23 mouse cellular contexts compared by ENCODE assay signal in genomic region chr3:88255950-88256349, GRCm38 (mm10). TPM values are rescaled to one million over a fixed set of nuclear protein-coding genes. Genes with fewer than 3 reads are reported as not detected.
DNase-seq lines count a peak whose midpoint lies in the region; ATAC-seq and TF ChIP-seq lines count a peak whose summit lies in the region.
"Had no signal": no experiment of that assay in that cellular context is flagged by ENCODE, and none has a peak within 500 bp of the region (broad histone marks: within the 10 kb centered on the region; RNA-seq: fewer than 3 reads in every experiment).

No protein-coding gene starts in this region.

- no peaks in the 10 kb centered on the region for H3K9me3 ChIP-seq in forebrain, embryonic 14.5 days (replicated peaks; ENCODE audit: control insufficient read depth, low read length)
- H3K9me3 ChIP-seq in forebrain, embryonic 13.5 days (replicated peaks) = no peaks in the 10 kb centered on the region
- no peaks in the 10 kb centered on the region for H3K9me3 ChIP-seq in kidney, embryonic 16.5 days (ENCODE audit: low read length)
- H3K9me3 ChIP-seq: embryonic facial prominence, embryonic 12.5 days; heart, embryonic 13.5 days; limb, embryonic 15.5 days; midbrain, embryonic 15.5 days had no signal

- H3K36me3 ChIP-seq in forebrain, embryonic 14.5 days (ENCODE audit: control insufficient read depth, insufficient read depth, low read length) = no peaks in the 10 kb centered on the region
- no peaks in the 10 kb centered on the region for H3K36me3 ChIP-seq in forebrain, embryonic 13.5 days (ENCODE audit: poor library complexity, severe bottlenecking)
- no peaks in the 10 kb centered on the region for H3K36me3 ChIP-seq in kidney, embryonic 16.5 days (ENCODE audit: insufficient read depth, low read length)
- no peaks in the 10 kb centered on the region for H3K36me3 ChIP-seq in small intestine, adult 2 months (ENCODE audit: control insufficient read depth, insufficient read depth, low read length)
- H3K36me3 ChIP-seq: embryonic facial prominence, embryonic 12.5 days; heart, embryonic 13.5 days; limb, embryonic 15.5 days; midbrain, embryonic 15.5 days had no signal

- H3K4me3 ChIP-seq in forebrain, embryonic 14.5 days (ENCODE audit: low read depth, low read length) = no peak overlapping the region
- no peak overlapping the region for H3K4me3 ChIP-seq in forebrain, embryonic 13.5 days
- H3K4me3 ChIP-seq in kidney, embryonic 16.5 days (ENCODE audit: low read length) = no peak overlapping the region
- H3K4me3 ChIP-seq in small intestine, adult 2 months (ENCODE audit: low read depth, low read length) = no peak overlapping the region
- H3K4me3 ChIP-seq: embryonic facial prominence, embryonic 12.5 days; heart, embryonic 13.5 days; limb, embryonic 15.5 days; midbrain, embryonic 15.5 days had no signal

- 68% methylated on average over 6 of the region's 6 CpGs for WGBS in forebrain, embryonic 14.5 days
- 84% methylated on average over 6 of the region's 6 CpGs for WGBS in forebrain, embryonic 13.5 days
- whole genome bisulfite sequencing in kidney, embryonic 16.5 days = 34% methylated on average over 6 of the region's 6 CpGs
- 83% methylated on average over 6 of the region's 6 CpGs for WGBS in small intestine, adult 2 months

- peaks cover 4% of the 10 kb centered on the region for H3K27me3 ChIP-seq in forebrain, embryonic 14.5 days (replicated peaks; ENCODE audit: control insufficient read depth, insufficient read depth, low read length)
- peaks cover 33% of the 10 kb centered on the region for H3K27me3 ChIP-seq in forebrain, embryonic 13.5 days
- peaks cover 28% of the 10 kb centered on the region for H3K27me3 ChIP-seq in kidney, embryonic 16.5 days (ENCODE audit: insufficient read depth, low read length)
- H3K27me3 ChIP-seq in small intestine, adult 2 months (ENCODE audit: control insufficient read depth, insufficient read depth, low read length) = no peaks in the 10 kb centered on the region

- H3K4me2 ChIP-seq in forebrain, embryonic 14.5 days (ENCODE audit: low read length) = no peak overlapping the region
- H3K4me2 ChIP-seq in forebrain, embryonic 13.5 days = no peak overlapping the region
- no peak overlapping the region for H3K4me2 ChIP-seq in kidney, embryonic 16.5 days (replicated peaks; ENCODE audit: low read depth, low read length)
- H3K4me2 ChIP-seq: embryonic facial prominence, embryonic 12.5 days; heart, embryonic 13.5 days; limb, embryonic 15.5 days; midbrain, embryonic 15.5 days had no signal

- H3K9ac ChIP-seq in forebrain, embryonic 14.5 days (ENCODE audit: low read length) = no peak overlapping the region
- no peak overlapping the region for H3K9ac ChIP-seq in forebrain, embryonic 13.5 days
- no peak overlapping the region for H3K9ac ChIP-seq in kidney, embryonic 16.5 days (replicated peaks; ENCODE audit: low read length)
- H3K9ac ChIP-seq: embryonic facial prominence, embryonic 12.5 days; heart, embryonic 13.5 days; limb, embryonic 15.5 days; midbrain, embryonic 15.5 days had no signal

- H3K4me1 ChIP-seq in forebrain, embryonic 14.5 days (ENCODE audit: control insufficient read depth, insufficient read depth, low read length) = peaks cover 6% of the 10 kb centered on the region; the same call in 1 of the 2 replicates
- peaks cover 8% of the 10 kb centered on the region for H3K4me1 ChIP-seq in forebrain, embryonic 13.5 days
- peaks cover 22% of the 10 kb centered on the region for H3K4me1 ChIP-seq in kidney, embryonic 16.5 days (ENCODE audit: insufficient read depth, low read length)
- H3K4me1 ChIP-seq in small intestine, adult 2 months (ENCODE audit: control insufficient read depth, insufficient read depth, insufficient read length, low read length) = peaks cover 20% of the 10 kb centered on the region
- H3K4me1 ChIP-seq: embryonic facial prominence, embryonic 12.5 days had no signal

- ATAC-seq in forebrain, embryonic 14.5 days = no peak
- no peak for ATAC-seq in forebrain, embryonic 13.5 days
- peak; percentile 81 for ATAC-seq in kidney, embryonic 16.5 days (ENCODE audit: low FRiP score, low TSS enrichment)
- ATAC-seq: midbrain, embryonic 15.5 days had no signal

- no peak overlapping the region for H3K27ac ChIP-seq in forebrain, embryonic 14.5 days (ENCODE audit: low read depth, low read length)
- H3K27ac ChIP-seq in forebrain, embryonic 13.5 days = no peak overlapping the region
- H3K27ac ChIP-seq in kidney, embryonic 16.5 days (ENCODE audit: low read length) = peak overlapping the region; percentile 19; the same call in 1 of the 2 replicates
- H3K27ac ChIP-seq in small intestine, adult 2 months (ENCODE audit: insufficient read depth, low read depth, low read length) = 0 out of 2 replicates have a peak overlapping the region, but pooled peaks have one; percentile 47
- H3K27ac ChIP-seq: embryonic facial prominence, embryonic 12.5 days; heart, embryonic 13.5 days; limb, embryonic 15.5 days; midbrain, embryonic 15.5 days had no signal

- TF ChIP-seq POLR2A in brain, embryonic 14.5 days (IDR thresholded peaks at IDR 0.05; ENCODE audit: borderline replicate concordance, extremely low read depth, insufficient read depth, insufficient read length, poor library complexity, severe bottlenecking) = no peak
- no peak for TF ChIP-seq POLR2A in small intestine, adult 2 months (IDR thresholded peaks at IDR 0.05; ENCODE audit: low read depth, low read length)

- TF ChIP-seq CTCF in brain, embryonic 14.5 days (IDR thresholded peaks at IDR 0.05; ENCODE audit: borderline replicate concordance, extremely low read depth, insufficient read depth, insufficient read length) = no peak
- TF ChIP-seq CTCF in small intestine, adult 2 months (IDR thresholded peaks at IDR 0.05; ENCODE audit: extremely low read depth, insufficient read length, insufficient replicate concordance, low read depth, low read length) = no peak

- DNase-seq in forebrain, embryonic 14.5 days (ENCODE audit: low spot score) = peak; percentile 42
- DNase-seq in kidney, postnatal 25 days = no peak
- DNase-seq in brain, embryonic 14.5 days (ENCODE audit: low read depth) = peak; percentile 67
- no peak for DNase-seq in gastrocnemius, postnatal 25 days
- DNase-seq: adrenal gland, adult 2 months; cerebellum, adult 18-20 months; cerebellum, postnatal 36 days; layer of hippocampus, postnatal 36 days; spleen, adult 18-20 months; thymus, postnatal 25 days had no signal

RNA-seq across cellular contexts. Expression of gene Rhbg, which starts 1.4 kb away (rescaled TPM):
- 0.25 TPM in 1 of 2 replicates, not detected in the other for polyA plus RNA-seq in forebrain, embryonic 14.5 days (2014; fragmentation: Nextera tagmentation; extraction: Ambion mirVana)
- 0.18 and 0.26 TPM in 2 replicates for polyA plus RNA-seq in forebrain, embryonic 13.5 days (2015; fragmentation: Nextera tagmentation; extraction: Ambion mirVana)
- 11.5 and 13.5 TPM in 2 replicates for polyA plus RNA-seq in kidney, embryonic 16.5 days (2015; fragmentation: Nextera tagmentation; extraction: Ambion mirVana)
- 0.45 and 0.73 TPM in 2 replicates for polyA plus RNA-seq in brain, embryonic 14.5 days (2012; rRNA removed)
- polyA plus RNA-seq in small intestine, adult 2 months (2012; rRNA removed) = 11.2 and 40.3 TPM in 2 replicates
- total RNA-seq in gastrocnemius, postnatal 25 days (2021) = not detected
- total RNA-seq: hematopoietic stem cell, adult 5-6 weeks; layer of hippocampus, adult 18-20 months; layer of hippocampus, postnatal 36 days; left cerebral cortex, postnatal 25 days; megakaryocyte, adult 5-6 weeks; neutrophil, adult 5-6 weeks had no signal

RNA-seq across cellular contexts. Expression of gene Gm38392, which starts 31.1 kb away (rescaled TPM):
- polyA plus RNA-seq in forebrain, embryonic 14.5 days (2014; fragmentation: Nextera tagmentation; extraction: Ambion mirVana) = 0.18 and 0.22 TPM in 2 replicates
- 0.31 TPM in 1 of 2 replicates, not detected in the other for polyA plus RNA-seq in forebrain, embryonic 13.5 days (2015; fragmentation: Nextera tagmentation; extraction: Ambion mirVana)
- 0.15 and 2.2 TPM in 2 replicates for polyA plus RNA-seq in kidney, embryonic 16.5 days (2015; fragmentation: Nextera tagmentation; extraction: Ambion mirVana)
- polyA plus RNA-seq in brain, embryonic 14.5 days (2012; rRNA removed) = 0.11 TPM in 1 of 2 replicates, not detected in the other
- polyA plus RNA-seq in small intestine, adult 2 months (2012; rRNA removed) = not detected in 2 replicates
- under 1 TPM; 0.51 to 0.69 TPM for total RNA-seq in gastrocnemius, postnatal 25 days (2021)
- total RNA-seq: hematopoietic stem cell, adult 5-6 weeks; megakaryocyte, adult 5-6 weeks; neutrophil, adult 5-6 weeks had no signal
- polyA plus RNA-seq: adrenal gland, adult 2 months; embryonic facial prominence, embryonic 12.5 days; heart, embryonic 13.5 days; liver, embryonic 16.5 days; midbrain, embryonic 15.5 days had no signal

RNA-seq across cellular contexts. Expression of gene Tsacc, which starts 40.8 kb away (rescaled TPM):
- polyA plus RNA-seq in forebrain, embryonic 14.5 days (2014; fragmentation: Nextera tagmentation; extraction: Ambion mirVana) = 7.4 and 9.1 TPM in 2 replicates
- polyA plus RNA-seq in forebrain, embryonic 13.5 days (2015; fragmentation: Nextera tagmentation; extraction: Ambion mirVana) = 11.9 and 12.3 TPM in 2 replicates
- 12.3 and 15.3 TPM in 2 replicates for polyA plus RNA-seq in kidney, embryonic 16.5 days (2015; fragmentation: Nextera tagmentation; extraction: Ambion mirVana)
- polyA plus RNA-seq in brain, embryonic 14.5 days (2012; rRNA removed) = 3.0 and 3.6 TPM in 2 replicates
- 0.76 and 0.99 TPM in 2 replicates for polyA plus RNA-seq in small intestine, adult 2 months (2012; rRNA removed)
- total RNA-seq in gastrocnemius, postnatal 25 days (2021) = 1 to 10 TPM; 5.4 to 5.9 TPM

RNA-seq across cellular contexts. Expression of gene Cct3, which starts 41.0 kb away (rescaled TPM):
- 578 and 616 TPM in 2 replicates for polyA plus RNA-seq in forebrain, embryonic 14.5 days (2014; fragmentation: Nextera tagmentation; extraction: Ambion mirVana)
- 612 and 636 TPM in 2 replicates for polyA plus RNA-seq in forebrain, embryonic 13.5 days (2015; fragmentation: Nextera tagmentation; extraction: Ambion mirVana)
- 575 and 599 TPM in 2 replicates for polyA plus RNA-seq in kidney, embryonic 16.5 days (2015; fragmentation: Nextera tagmentation; extraction: Ambion mirVana)
- polyA plus RNA-seq in brain, embryonic 14.5 days (2012; rRNA removed) = 337 and 373 TPM in 2 replicates
- polyA plus RNA-seq in small intestine, adult 2 months (2012; rRNA removed) = 46.0 and 73.9 TPM in 2 replicates
- 100 to 1,000 TPM; 104 to 115 TPM for total RNA-seq in gastrocnemius, postnatal 25 days (2021)

Comparison
In these comparisons a context has a peak if more than half of its experiments do, and no peak if none do; other contexts are left out.
1. DNase-seq: peak in forebrain, embryonic 14.5 days (single experiment) and brain, embryonic 14.5 days (single experiment); none in kidney, postnatal 25 days (0 of 2) and gastrocnemius, postnatal 25 days (single experiment).
2. H3K27ac ChIP-seq: peak in kidney, embryonic 16.5 days (single experiment) and small intestine, adult 2 months (single experiment); none in forebrain, embryonic 14.5 days (single experiment) and forebrain, embryonic 13.5 days (single experiment).